Mouse (Mus musculus): ENCODE measurements around the gene Zkscan17.

DNA sequence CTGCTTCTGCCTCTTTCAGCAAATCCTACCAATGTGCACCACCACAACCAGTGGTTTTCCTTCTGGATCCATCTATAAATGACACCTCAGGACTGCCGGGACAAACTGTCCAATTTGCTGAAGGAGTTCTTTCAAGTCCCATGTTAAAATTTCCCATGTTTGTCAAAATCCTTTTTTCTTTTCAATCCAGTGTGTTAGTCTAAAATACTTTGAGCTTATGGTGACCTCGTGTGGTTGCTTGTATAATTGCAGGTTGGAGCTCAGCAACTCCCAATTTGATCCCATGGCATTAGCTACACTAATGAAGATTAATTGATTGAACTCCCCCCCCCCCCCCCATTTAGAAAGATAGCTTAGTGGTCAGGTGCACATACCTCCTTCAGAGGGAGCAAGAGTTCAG lies 43.3 kb downstream of the Zkscan17 start:
- TF ChIP-seq CTCF (IDR thresholded peaks at IDR 0.05; ENCODE audit: low read depth) (peak; percentile 58; the same call in 1 of the 2 replicates), EP300 (IDR thresholded peaks at IDR 0.05; ENCODE audit: low read depth) (no peak)

Measured in liver, embryonic 14.5 days (tissue).